9 mouse cellular contexts compared by ENCODE assay signal in genomic region chr14:122875636-122876035, GRCm38 (mm10). TPM values are rescaled to one million over a fixed set of nuclear protein-coding genes. Genes with fewer than 3 reads are reported as not detected.
A peak's percentile ranks its signal among the peaks of the same experiment; 100 is the strongest.
DNase-seq lines count a peak whose midpoint lies in the region; ATAC-seq lines count a peak whose summit lies in the region.
"Had no signal": no experiment of that assay in that cellular context is flagged by ENCODE, and none has a peak within 500 bp of the region (broad histone marks: within the 10 kb centered on the region; RNA-seq: fewer than 3 reads in every experiment).

No protein-coding gene starts in this region.

- H3K27me3 ChIP-seq in intestine, embryonic 14.5 days (replicated peaks; ENCODE audit: control insufficient read depth, insufficient read depth, low read length), result no peaks in the 10 kb centered on the region
- H3K27me3 ChIP-seq in intestine, embryonic 15.5 days (replicated peaks), result no peaks in the 10 kb centered on the region
- H3K27me3 ChIP-seq in embryonic facial prominence, embryonic 15.5 days, result 0 out of 2 replicates have a peak, but pooled peaks cover 2% of the 10 kb centered on the region
- H3K27me3 ChIP-seq in hindbrain, embryonic 15.5 days, result no peaks in the 10 kb centered on the region
- H3K27me3 ChIP-seq in neural tube, embryonic 13.5 days, result peaks cover 26% of the 10 kb centered on the region
- H3K27me3 ChIP-seq: CH12.LX had no signal

- H3K4me1 ChIP-seq in intestine, embryonic 14.5 days (replicated peaks; ENCODE audit: control insufficient read depth, insufficient read depth, low read length), result no peaks in the 10 kb centered on the region
- no peaks in the 10 kb centered on the region for H3K4me1 ChIP-seq in intestine, embryonic 15.5 days (replicated peaks)
- H3K4me1 ChIP-seq in embryonic facial prominence, embryonic 15.5 days, result 0 out of 2 replicates have a peak, but pooled peaks cover 3% of the 10 kb centered on the region
- peaks cover 21% of the 10 kb centered on the region; the same call in 1 of the 2 replicates for H3K4me1 ChIP-seq in hindbrain, embryonic 15.5 days (replicated peaks)
- H3K4me1 ChIP-seq in neural tube, embryonic 13.5 days (replicated peaks), result peaks cover 54% of the 10 kb centered on the region

- DNase-seq in intestine, embryonic 14.5 days (ENCODE audit: low spot score), result peak; percentile 44
- no peak for DNase-seq in heart, adult 8-10 months (ENCODE audit: low spot score)
- no peak for DNase-seq in layer of hippocampus, adult 9-11 months
- DNase-seq in right cerebral cortex, postnatal 4 days, result no peak

- no peaks in the 10 kb centered on the region for H3K36me3 ChIP-seq in intestine, embryonic 14.5 days (ENCODE audit: control insufficient read depth, insufficient read depth, low read length)
- H3K36me3 ChIP-seq in intestine, embryonic 15.5 days, result no peaks in the 10 kb centered on the region
- no peaks in the 10 kb centered on the region for H3K36me3 ChIP-seq in embryonic facial prominence, embryonic 15.5 days
- no peaks in the 10 kb centered on the region for H3K36me3 ChIP-seq in hindbrain, embryonic 15.5 days
- no peaks in the 10 kb centered on the region for H3K36me3 ChIP-seq in neural tube, embryonic 13.5 days

- no peak overlapping the region for H3K4me2 ChIP-seq in intestine, embryonic 14.5 days (ENCODE audit: low read length)
- no peak overlapping the region for H3K4me2 ChIP-seq in intestine, embryonic 15.5 days (replicated peaks)
- no peak overlapping the region for H3K4me2 ChIP-seq in embryonic facial prominence, embryonic 15.5 days (replicated peaks)
- no peak overlapping the region for H3K4me2 ChIP-seq in hindbrain, embryonic 15.5 days
- no peak overlapping the region for H3K4me2 ChIP-seq in neural tube, embryonic 13.5 days

- H3K27ac ChIP-seq in intestine, embryonic 14.5 days (ENCODE audit: low read depth), result no peak overlapping the region
- no peak overlapping the region for H3K27ac ChIP-seq in intestine, embryonic 15.5 days
- H3K27ac ChIP-seq in embryonic facial prominence, embryonic 15.5 days (replicated peaks), result no peak overlapping the region
- peak overlapping the region; percentile 72 for H3K27ac ChIP-seq in hindbrain, embryonic 15.5 days (replicated peaks)
- H3K27ac ChIP-seq in neural tube, embryonic 13.5 days (replicated peaks), result peak overlapping the region; percentile 52

- H3K4me3 ChIP-seq in intestine, embryonic 14.5 days (ENCODE audit: low read depth, low read length), result no peak overlapping the region
- no peak overlapping the region for H3K4me3 ChIP-seq in intestine, embryonic 15.5 days (replicated peaks)
- H3K4me3 ChIP-seq in embryonic facial prominence, embryonic 15.5 days (replicated peaks), result no peak overlapping the region
- no peak overlapping the region for H3K4me3 ChIP-seq in hindbrain, embryonic 15.5 days
- H3K4me3 ChIP-seq in neural tube, embryonic 13.5 days, result no peak overlapping the region

- no peak overlapping the region for H3K9ac ChIP-seq in intestine, embryonic 14.5 days (ENCODE audit: low read length)
- H3K9ac ChIP-seq in intestine, embryonic 15.5 days, result no peak overlapping the region
- no peak overlapping the region for H3K9ac ChIP-seq in embryonic facial prominence, embryonic 15.5 days
- H3K9ac ChIP-seq in hindbrain, embryonic 15.5 days, result 0 out of 2 replicates have a peak overlapping the region, but pooled peaks have one; percentile 29
- peak overlapping the region; percentile 52 for H3K9ac ChIP-seq in neural tube, embryonic 13.5 days

- ATAC-seq in intestine, embryonic 14.5 days (replicated peaks; ENCODE audit: low FRiP score, low TSS enrichment, low read depth), result no peak
- no peak for ATAC-seq in intestine, embryonic 15.5 days
- ATAC-seq in embryonic facial prominence, embryonic 15.5 days (ENCODE audit: insufficient number of reproducible peaks, low FRiP score, low TSS enrichment, low read depth), result peak; percentile 29; the same call in 1 of the 2 replicates
- ATAC-seq in hindbrain, embryonic 15.5 days (ENCODE audit: low FRiP score, low read depth), result no peak
- peak; percentile 37; the same call in 1 of the 2 replicates for ATAC-seq in neural tube, embryonic 13.5 days (ENCODE audit: low read depth)

- no peaks in the 10 kb centered on the region for H3K9me3 ChIP-seq in intestine, embryonic 14.5 days (ENCODE audit: control insufficient read depth, low read length)
- no peaks in the 10 kb centered on the region for H3K9me3 ChIP-seq in intestine, embryonic 15.5 days
- H3K9me3 ChIP-seq in embryonic facial prominence, embryonic 15.5 days (replicated peaks), result no peaks in the 10 kb centered on the region
- H3K9me3 ChIP-seq in hindbrain, embryonic 15.5 days, result no peaks in the 10 kb centered on the region
- H3K9me3 ChIP-seq in neural tube, embryonic 13.5 days, result no peaks in the 10 kb centered on the region

- 66% methylated on average over 6 of the region's 6 CpGs for WGBS in intestine, embryonic 14.5 days
- WGBS in intestine, embryonic 15.5 days, result 73% methylated on average over 6 of the region's 6 CpGs
- WGBS in embryonic facial prominence, embryonic 15.5 days, result 55% methylated on average over 6 of the region's 6 CpGs
- 40% methylated on average over 6 of the region's 6 CpGs for WGBS in hindbrain, embryonic 15.5 days
- 29% methylated on average over 6 of the region's 6 CpGs for WGBS in neural tube, embryonic 13.5 days

RNA-seq across cellular contexts. Expression of gene Ggact, which starts 37.9 kb away (rescaled TPM):
- polyA plus RNA-seq in intestine, embryonic 14.5 days (2014; fragmentation: Nextera tagmentation; extraction: Ambion mirVana), result 31.4 and 37.9 TPM in 2 replicates
- 45.1 and 50.3 TPM in 2 replicates for polyA plus RNA-seq in intestine, embryonic 15.5 days (2015; fragmentation: Nextera tagmentation; extraction: Ambion mirVana)
- 10.8 and 12.5 TPM in 2 replicates for polyA plus RNA-seq in embryonic facial prominence, embryonic 15.5 days (2015; fragmentation: Nextera tagmentation; extraction: Ambion mirVana)
- 10.8 and 13.7 TPM in 2 replicates for polyA plus RNA-seq in hindbrain, embryonic 15.5 days (2015; fragmentation: Nextera tagmentation; extraction: Ambion mirVana)
- 6.5 and 9.4 TPM in 2 replicates for polyA plus RNA-seq in neural tube, embryonic 13.5 days (2015; fragmentation: Nextera tagmentation; extraction: Ambion mirVana)
- 10 to 100 TPM; 27.2 to 33.2 (median 28.1) TPM for total RNA-seq in heart, adult 8-10 months (2022)

Comparison
In these comparisons a context has a peak if more than half of its experiments do, and no peak if none do; other contexts are left out.
1. ATAC-seq: peak in embryonic facial prominence, embryonic 15.5 days (single experiment) and neural tube, embryonic 13.5 days (single experiment); none in intestine, embryonic 14.5 days (single experiment), intestine, embryonic 15.5 days (single experiment) and hindbrain, embryonic 15.5 days (single experiment).
2. H3K27ac ChIP-seq: peak in hindbrain, embryonic 15.5 days (single experiment) and neural tube, embryonic 13.5 days (single experiment); none in intestine, embryonic 14.5 days (single experiment), intestine, embryonic 15.5 days (single experiment) and embryonic facial prominence, embryonic 15.5 days (single experiment).
3. H3K9ac ChIP-seq: peak in hindbrain, embryonic 15.5 days (single experiment) and neural tube, embryonic 13.5 days (single experiment); none in intestine, embryonic 14.5 days (single experiment), intestine, embryonic 15.5 days (single experiment) and embryonic facial prominence, embryonic 15.5 days (single experiment).